Mouse (Mus musculus): ENCODE data around the gene Fgfr2. TPM values are rescaled to one million over a fixed set of nuclear protein-coding genes. Genes with fewer than 3 reads are reported as not detected.

The Fgfr2 gene
- polyA plus RNA-seq, 1 experiment: 14.7 TPM

GRCm38 (mm10) chr7:130574211-130574991 lies 2548.7 kb downstream of the Fgfr2 start:
- TF ChIP-seq CTCF (IDR thresholded peaks at IDR 0.05; ENCODE audit: extremely low read depth, insufficient read length, insufficient replicate concordance, low read depth, low read length): no peak
- peak; percentile 41; the same call in 1 of the 2 replicates for TF ChIP-seq POLR2A (IDR thresholded peaks at IDR 0.05; ENCODE audit: low read depth, low read length)
- no peaks in the 10 kb centered on the region for H3K36me3 ChIP-seq (ENCODE audit: control insufficient read depth, insufficient read depth, low read length)
- peak overlapping the region; percentile 5 for H3K4me3 ChIP-seq (ENCODE audit: low read depth, low read length)
- H3K27me3 ChIP-seq (ENCODE audit: control insufficient read depth, insufficient read depth, low read length): no peaks in the 10 kb centered on the region
- peaks cover 22% of the 10 kb centered on the region for H3K4me1 ChIP-seq (ENCODE audit: control insufficient read depth, insufficient read depth, insufficient read length, low read length)
- H3K27ac ChIP-seq (ENCODE audit: insufficient read depth, low read depth, low read length): peak overlapping the region; percentile 57
- 17% methylated on average over 13 of the region's 13 CpGs for WGBS

- H3K4me1 ChIP-seq (ENCODE audit: control insufficient read depth, insufficient read depth, insufficient read length, low read length): peaks cover 22% of the 10 kb centered on the region
- 95% methylated on average over 10 of the region's 10 CpGs for WGBS
- H3K4me3 ChIP-seq (ENCODE audit: low read depth, low read length): no peak overlapping the region
- peak overlapping the region; percentile 57; the same call in 1 of the 2 replicates for H3K27ac ChIP-seq (ENCODE audit: insufficient read depth, low read depth, low read length)
- no peak for TF ChIP-seq POLR2A (IDR thresholded peaks at IDR 0.05; ENCODE audit: low read depth, low read length)
- no peak for TF ChIP-seq CTCF (IDR thresholded peaks at IDR 0.05; ENCODE audit: extremely low read depth, insufficient read length, insufficient replicate concordance, low read depth, low read length)
- no peaks in the 10 kb centered on the region for H3K36me3 ChIP-seq (ENCODE audit: control insufficient read depth, insufficient read depth, low read length)
- no peaks in the 10 kb centered on the region for H3K27me3 ChIP-seq (ENCODE audit: control insufficient read depth, insufficient read depth, low read length)
Observed at GRCm38 (mm10) chr7:130573746-130574145, 2549.4 kb downstream of the Fgfr2 start.

- no peaks in the 10 kb centered on the region for H3K27me3 ChIP-seq (ENCODE audit: control insufficient read depth, insufficient read depth, low read length)
- H3K27ac ChIP-seq (ENCODE audit: insufficient read depth, low read depth, low read length): peak within 1 kb of the TSS; percentile 57; the same call in 1 of the 2 replicates
- no peaks in the 10 kb centered on the region for H3K36me3 ChIP-seq (ENCODE audit: control insufficient read depth, insufficient read depth, low read length)
- TF ChIP-seq POLR2A (IDR thresholded peaks at IDR 0.05; ENCODE audit: low read depth, low read length) (no peak), CTCF (IDR thresholded peaks at IDR 0.05; ENCODE audit: extremely low read depth, insufficient read length, insufficient replicate concordance, low read depth, low read length) (no peak)
- WGBS: 74% methylated on average over 11 of the region's 11 CpGs
- H3K4me1 ChIP-seq (ENCODE audit: control insufficient read depth, insufficient read depth, insufficient read length, low read length): peaks cover 22% of the 10 kb centered on the region
- no peak within 1 kb of the TSS for H3K4me3 ChIP-seq (ENCODE audit: low read depth, low read length)
Observed at GRCm38 (mm10) chr7:130572821-130573220, 2550.3 kb downstream of the Fgfr2 start, which contains the start of gene Nsmce4a. TSS of gene Nsmce4a (minus strand) at chr7:130573118.

- TF ChIP-seq POLR2A (IDR thresholded peaks at IDR 0.05; ENCODE audit: low read depth, low read length): no peak
- no peak for TF ChIP-seq CTCF (IDR thresholded peaks at IDR 0.05; ENCODE audit: extremely low read depth, insufficient read length, insufficient replicate concordance, low read depth, low read length)
- WGBS: 50% methylated on average over 7 of the region's 7 CpGs
- no peaks in the 10 kb centered on the region for H3K36me3 ChIP-seq (ENCODE audit: control insufficient read depth, insufficient read depth, low read length)
- no peaks in the 10 kb centered on the region for H3K27me3 ChIP-seq (ENCODE audit: control insufficient read depth, insufficient read depth, low read length)
- no peak overlapping the region for H3K27ac ChIP-seq (ENCODE audit: insufficient read depth, low read depth, low read length)
- peaks cover 16% of the 10 kb centered on the region; the same call in 1 of the 2 replicates for H3K4me1 ChIP-seq (ENCODE audit: control insufficient read depth, insufficient read depth, insufficient read length, low read length)
- H3K4me3 ChIP-seq (ENCODE audit: low read depth, low read length): no peak overlapping the region
Observed at GRCm38 (mm10) chr7:130570472-130570871, 2552.7 kb downstream of the Fgfr2 start.

GRCm38 (mm10) chr7:130568783-130569436 lies 2554.2 kb downstream of the Fgfr2 start:
- Histone ChIP-seq H3K4me3 (ENCODE audit: low read depth, low read length) (no peak overlapping the region), H3K4me1 (ENCODE audit: control insufficient read depth, insufficient read depth, insufficient read length, low read length) (peaks cover 9% of the 10 kb centered on the region; the same call in 1 of the 2 replicates), H3K27me3 (ENCODE audit: control insufficient read depth, insufficient read depth, low read length) (no peaks in the 10 kb centered on the region), H3K27ac (ENCODE audit: insufficient read depth, low read depth, low read length) (no peak overlapping the region), H3K36me3 (ENCODE audit: control insufficient read depth, insufficient read depth, low read length) (no peaks in the 10 kb centered on the region)
- TF ChIP-seq POLR2A (IDR thresholded peaks at IDR 0.05; ENCODE audit: low read depth, low read length) (no peak), CTCF (IDR thresholded peaks at IDR 0.05; ENCODE audit: extremely low read depth, insufficient read length, insufficient replicate concordance, low read depth, low read length) (no peak)
- WGBS: 52% methylated on average over 9 of the region's 9 CpGs

- Histone ChIP-seq H3K4me1 (ENCODE audit: control insufficient read depth, insufficient read depth, insufficient read length, low read length) (no peaks in the 10 kb centered on the region), H3K36me3 (ENCODE audit: control insufficient read depth, insufficient read depth, low read length) (no peaks in the 10 kb centered on the region), H3K27ac (ENCODE audit: insufficient read depth, low read depth, low read length) (no peak overlapping the region), H3K4me3 (ENCODE audit: low read depth, low read length) (no peak overlapping the region), H3K27me3 (ENCODE audit: control insufficient read depth, insufficient read depth, low read length) (no peaks in the 10 kb centered on the region)
- no peak for TF ChIP-seq POLR2A (IDR thresholded peaks at IDR 0.05; ENCODE audit: low read depth, low read length)
- no peak for TF ChIP-seq CTCF (IDR thresholded peaks at IDR 0.05; ENCODE audit: extremely low read depth, insufficient read length, insufficient replicate concordance, low read depth, low read length)
- WGBS: 69% methylated on average over 3 of the region's 3 CpGs
Observed at GRCm38 (mm10) chr7:130564596-130564995, 2558.6 kb downstream of the Fgfr2 start.

GRCm38 (mm10) chr7:130563880-130564279 lies 2559.3 kb downstream of the Fgfr2 start:
- H3K4me3 ChIP-seq (ENCODE audit: low read depth, low read length): no peak overlapping the region
- no peaks in the 10 kb centered on the region for H3K27me3 ChIP-seq (ENCODE audit: control insufficient read depth, insufficient read depth, low read length)
- 71% methylated on average over 4 of the region's 4 CpGs for WGBS
- no peaks in the 10 kb centered on the region for H3K4me1 ChIP-seq (ENCODE audit: control insufficient read depth, insufficient read depth, insufficient read length, low read length)
- TF ChIP-seq POLR2A (IDR thresholded peaks at IDR 0.05; ENCODE audit: low read depth, low read length): no peak
- TF ChIP-seq CTCF (IDR thresholded peaks at IDR 0.05; ENCODE audit: extremely low read depth, insufficient read length, insufficient replicate concordance, low read depth, low read length): no peak
- H3K27ac ChIP-seq (ENCODE audit: insufficient read depth, low read depth, low read length): no peak overlapping the region
- no peaks in the 10 kb centered on the region for H3K36me3 ChIP-seq (ENCODE audit: control insufficient read depth, insufficient read depth, low read length)

Data from small intestine, adult 2 months (tissue).